Mouse (Mus musculus) hindbrain, embryonic 12.5 days (tissue): ENCODE results near the gene Tmem104. TPM values are rescaled to one million over a fixed set of nuclear protein-coding genes. Genes with fewer than 3 reads are reported as not detected.

ENCODE experiments used
- ATAC-seq: fragments of 200-750 bp; cut with Nextera tagmentation; 2 replicates; pipeline ENCODE4 v1.8.0; 2017; ENCODE audit warnings: moderate TSS enrichment; ENCODE audit not compliant: low FRiP score
- H3K27ac ChIP-seq: fragments of 300-500 bp; sonication (generic); 2 replicates; pipeline ENCODE4 v1.5.1; 2016; ENCODE audit warnings: mild to moderate bottlenecking
- H3K27me3 ChIP-seq: fragments of 300-500 bp; sonication (generic); 2 replicates; pipeline ENCODE4 v1.6.1; 2016; ENCODE audit warnings: mild to moderate bottlenecking
- H3K36me3 ChIP-seq: fragments of 300-500 bp; sonication (generic); 2 replicates; pipeline ENCODE4 v1.6.1; 2016; ENCODE audit warnings: mild to moderate bottlenecking
- H3K4me1 ChIP-seq: fragments of 300-500 bp; sonication (generic); 2 replicates; pipeline ENCODE4 v1.6.1; 2016
- H3K4me2 ChIP-seq: fragments of 300-500 bp; sonication (generic); replicated peaks from 2 replicates; pipeline ENCODE4 v1.6.1; 2016; ENCODE audit warnings: mild to moderate bottlenecking
- H3K4me3 ChIP-seq: fragments of 300-500 bp; sonication (generic); 2 replicates; pipeline ENCODE4 v1.5.1; 2016; ENCODE audit warnings: mild to moderate bottlenecking
- H3K9ac ChIP-seq: fragments of 300-500 bp; sonication (generic); 2 replicates; pipeline ENCODE4 v1.6.1; 2016; ENCODE audit warnings: mild to moderate bottlenecking, moderate library complexity
- H3K9me3 ChIP-seq: fragments of 300-500 bp; sonication (generic); replicated peaks from 2 replicates; pipeline ENCODE4 v1.6.1; 2016; ENCODE audit warnings: mild to moderate bottlenecking
- WGBS: fragments of 180-500 bp; shearing (Covaris S2); methylation state at CpG from one replicate; pipeline ENCODE4 v1.1.7; 2016; 5-methylcytosine and 5-hydroxymethylcytosine counted together
- polyA plus RNA-seq: library from polyadenylated mRNA; unstranded; fragments of >200 nt; fragmentation: Nextera tagmentation; extraction: Ambion mirVana; gene quantifications from 2 replicates; pipeline ENCODE4 v1.2.1, GENCODE M21; 2016

Gene Tmem104
- polyA plus RNA-seq, 1 experiment from 2014 or later, result 10.4 TPM

DNA sequence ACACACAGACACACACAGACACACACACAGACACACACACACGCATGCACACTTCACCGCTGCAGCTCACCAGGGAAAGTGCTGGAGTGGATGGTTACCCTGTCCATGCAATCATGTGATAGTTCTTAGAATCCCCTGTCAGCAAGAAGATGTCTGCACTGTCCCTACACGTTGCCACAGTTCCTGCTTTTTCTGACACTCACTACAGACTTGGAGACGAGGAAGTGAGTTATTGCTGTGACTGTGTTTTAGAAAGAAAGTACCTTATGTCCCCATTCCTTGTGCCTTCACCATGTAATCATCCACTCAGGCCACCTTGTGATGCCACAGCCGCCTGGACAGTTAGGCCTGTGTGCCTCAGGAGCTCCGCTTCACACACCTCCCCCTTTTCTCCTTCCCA, 2.0 kb downstream of the Tmem104 start:
- no peak overlapping the region for H3K4me3 ChIP-seq
- 90% methylated on average over 6 of the region's 6 CpGs for WGBS
- H3K4me1 ChIP-seq, result peaks cover 18% of the 10 kb centered on the region
- ATAC-seq, result no peak
- no peak overlapping the region for H3K27ac ChIP-seq
- no peak overlapping the region for H3K9ac ChIP-seq
- no peaks in the 10 kb centered on the region for H3K27me3 ChIP-seq
- no peak overlapping the region for H3K4me2 ChIP-seq
- H3K9me3 ChIP-seq, result no peaks in the 10 kb centered on the region
- H3K36me3 ChIP-seq, result peaks cover 4% of the 10 kb centered on the region; the same call in 1 of the 2 replicates

DNA sequence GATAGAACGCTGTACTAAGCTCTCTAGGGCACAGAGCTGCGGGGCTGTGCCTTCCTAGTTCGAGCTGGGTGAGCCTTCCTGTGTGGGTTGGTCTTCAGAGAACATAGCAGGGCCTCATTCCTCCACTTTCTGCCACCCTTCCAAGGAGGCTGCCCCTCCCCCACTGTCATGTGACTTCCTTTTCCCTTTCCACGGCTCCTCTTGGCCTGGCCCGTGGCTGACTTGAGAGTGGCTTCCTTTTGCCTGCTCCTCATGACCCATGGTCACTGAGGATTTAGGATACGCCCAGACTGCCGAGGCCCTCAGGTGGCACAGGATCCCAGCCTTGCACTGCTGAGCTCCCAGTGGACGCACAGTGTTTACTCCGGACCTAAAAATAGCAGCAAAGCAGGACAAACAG, 4.9 kb downstream of the Tmem104 start:
- WGBS, result 75% methylated on average over 9 of the region's 9 CpGs
- Histone ChIP-seq H3K9ac (no peak overlapping the region), H3K9me3 (no peaks in the 10 kb centered on the region), H3K27ac (no peak overlapping the region), H3K4me3 (no peak overlapping the region), H3K27me3 (no peaks in the 10 kb centered on the region; the same call in 1 of the 2 replicates), H3K4me1 (peaks cover 9% of the 10 kb centered on the region), H3K36me3 (peaks cover 4% of the 10 kb centered on the region; the same call in 1 of the 2 replicates), H3K4me2 (no peak overlapping the region)
- ATAC-seq, result no peak

DNA sequence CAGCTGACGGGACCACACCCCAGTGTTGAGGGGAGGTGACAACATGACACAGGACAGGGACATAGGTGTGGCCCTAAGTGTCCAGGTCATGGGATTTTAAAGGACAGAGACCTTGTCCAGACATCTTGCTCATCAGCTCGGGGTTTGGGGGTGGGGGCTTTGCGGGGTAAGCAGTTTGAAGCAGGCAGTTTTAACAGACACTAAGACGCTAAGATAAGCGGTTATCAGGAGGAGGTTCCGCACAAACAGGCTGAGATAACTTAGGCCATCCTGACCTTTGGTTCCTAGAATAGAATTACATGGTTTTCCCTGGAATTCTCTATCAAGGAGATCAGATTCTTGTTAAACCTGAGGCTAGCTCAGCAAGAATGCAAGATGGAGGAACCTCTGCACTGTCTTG, 7.4 kb downstream of the Tmem104 start:
- Histone ChIP-seq H3K27me3 (no peaks in the 10 kb centered on the region; the same call in 1 of the 2 replicates), H3K9ac (no peak overlapping the region), H3K4me1 (peaks cover 7% of the 10 kb centered on the region), H3K4me2 (no peak overlapping the region), H3K27ac (no peak overlapping the region), H3K9me3 (no peaks in the 10 kb centered on the region), H3K4me3 (no peak overlapping the region), H3K36me3 (peaks cover 9% of the 10 kb centered on the region)
- WGBS, result 89% methylated on average over 6 of the region's 6 CpGs
- no peak for ATAC-seq

DNA sequence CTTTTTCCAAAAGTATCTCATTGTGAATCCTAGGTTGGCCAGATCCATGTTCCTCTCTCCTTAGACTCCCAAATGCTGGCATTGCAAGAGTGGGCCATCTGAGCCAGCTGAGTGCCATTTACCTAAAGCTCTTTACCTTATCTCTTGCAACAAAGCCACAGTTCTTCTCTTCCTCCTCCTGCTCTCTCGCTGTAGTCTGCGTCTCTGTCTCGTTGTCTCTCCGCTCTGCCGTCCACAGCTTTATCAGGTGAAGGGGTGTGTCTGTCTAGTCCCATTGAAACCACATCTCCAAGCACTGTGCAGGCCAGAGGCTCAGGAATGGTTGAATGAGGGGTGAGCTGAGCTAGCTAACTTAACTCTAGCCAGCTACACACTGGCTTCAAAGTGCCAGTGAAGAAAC, 8.6 kb downstream of the Tmem104 start:
- Histone ChIP-seq H3K9ac (no peak overlapping the region), H3K9me3 (no peaks in the 10 kb centered on the region), H3K4me1 (peaks cover 7% of the 10 kb centered on the region), H3K4me3 (no peak overlapping the region), H3K27ac (no peak overlapping the region), H3K27me3 (no peaks in the 10 kb centered on the region; the same call in 1 of the 2 replicates), H3K36me3 (peaks cover 9% of the 10 kb centered on the region), H3K4me2 (no peak overlapping the region)
- WGBS, result 91% methylated on average over 5 of the region's 5 CpGs
- no peak for ATAC-seq

DNA sequence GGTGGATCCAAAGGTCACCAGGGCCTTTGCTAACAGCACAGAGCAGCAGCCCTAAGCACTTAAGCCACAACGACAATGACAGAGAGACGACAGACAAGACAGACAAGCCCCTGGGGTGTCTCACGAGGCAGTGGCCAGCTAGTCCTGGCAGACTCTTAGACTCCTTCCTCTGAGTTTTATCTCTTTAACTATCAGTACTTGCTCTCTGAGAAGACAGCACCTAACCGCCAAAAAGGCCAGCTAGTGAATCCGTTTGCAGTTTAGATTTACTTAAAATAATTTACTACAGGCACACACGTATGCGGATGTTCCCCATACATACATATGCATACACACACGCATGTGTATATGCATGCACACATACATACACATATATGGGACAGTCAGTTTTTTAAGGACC, 10.3 kb downstream of the Tmem104 start:
- Histone ChIP-seq H3K4me3 (no peak overlapping the region), H3K27ac (no peak overlapping the region), H3K36me3 (peaks cover 18% of the 10 kb centered on the region), H3K4me1 (peaks cover 10% of the 10 kb centered on the region), H3K9me3 (no peaks in the 10 kb centered on the region), H3K27me3 (no peaks in the 10 kb centered on the region; the same call in none of the 2 replicates), H3K9ac (no peak overlapping the region), H3K4me2 (no peak overlapping the region)
- WGBS, result 78% methylated on average over 8 of the region's 8 CpGs
- no peak for ATAC-seq

DNA sequence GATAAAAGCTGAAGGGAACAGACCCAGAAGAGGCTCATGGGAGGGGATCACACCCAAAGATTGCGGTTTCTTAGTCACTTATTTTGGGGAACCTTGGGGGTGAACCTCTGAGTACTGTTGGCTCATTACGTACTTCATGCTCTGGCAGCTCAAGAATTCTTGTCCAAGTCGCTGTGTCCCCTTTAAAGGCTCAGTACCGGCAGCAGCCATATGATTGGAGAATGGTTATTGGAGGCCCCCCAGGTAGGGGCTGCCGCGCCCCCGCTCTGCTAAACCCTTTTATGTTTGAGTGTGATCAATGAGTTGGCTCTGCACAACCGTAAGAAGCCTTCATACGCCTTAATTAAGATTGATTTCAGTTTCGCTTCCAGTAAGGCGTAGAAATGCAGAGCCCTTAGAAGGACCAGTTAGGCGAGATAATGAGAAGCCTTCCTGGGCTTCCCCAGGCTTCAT, 11.7 kb downstream of the Tmem104 start:
- H3K27me3 ChIP-seq, result no peaks in the 10 kb centered on the region; the same call in none of the 2 replicates
- H3K36me3 ChIP-seq, result peaks cover 18% of the 10 kb centered on the region
- WGBS, result 42% methylated on average over 12 of the region's 12 CpGs
- no peak overlapping the region for H3K4me3 ChIP-seq
- H3K4me2 ChIP-seq, result no peak overlapping the region
- ATAC-seq, result no peak
- no peaks in the 10 kb centered on the region for H3K9me3 ChIP-seq
- H3K9ac ChIP-seq, result no peak overlapping the region
- peaks cover 14% of the 10 kb centered on the region for H3K4me1 ChIP-seq
- no peak overlapping the region for H3K27ac ChIP-seq

DNA sequence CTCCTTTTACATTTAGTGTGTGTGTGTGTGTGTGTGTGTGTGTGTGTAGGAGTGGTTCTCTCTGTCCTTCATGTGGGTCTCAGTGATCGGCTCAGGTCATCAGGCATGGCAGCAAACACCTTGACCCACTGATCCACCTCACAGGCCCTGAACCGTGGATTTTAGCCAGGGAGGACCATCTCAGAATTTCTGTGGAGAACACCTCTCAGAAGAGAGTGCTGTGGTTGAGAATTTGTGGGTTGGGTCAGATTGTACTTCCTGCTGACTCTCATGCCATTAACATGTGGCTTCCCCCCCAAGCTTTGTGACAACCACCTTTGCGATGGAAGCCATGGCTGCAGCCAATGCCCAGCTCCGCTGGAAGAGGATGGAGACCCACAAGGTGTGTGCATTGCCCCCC, 13.2 kb downstream of the Tmem104 start:
- peaks cover 14% of the 10 kb centered on the region for H3K4me1 ChIP-seq
- H3K4me2 ChIP-seq, result no peak overlapping the region
- no peak overlapping the region for H3K9ac ChIP-seq
- peaks cover 22% of the 10 kb centered on the region for H3K36me3 ChIP-seq
- no peak overlapping the region for H3K27ac ChIP-seq
- H3K4me3 ChIP-seq, result no peak overlapping the region
- H3K9me3 ChIP-seq, result no peaks in the 10 kb centered on the region
- WGBS, result 93% methylated on average over 4 of the region's 4 CpGs
- no peak for ATAC-seq
- no peaks in the 10 kb centered on the region; the same call in 1 of the 2 replicates for H3K27me3 ChIP-seq

DNA sequence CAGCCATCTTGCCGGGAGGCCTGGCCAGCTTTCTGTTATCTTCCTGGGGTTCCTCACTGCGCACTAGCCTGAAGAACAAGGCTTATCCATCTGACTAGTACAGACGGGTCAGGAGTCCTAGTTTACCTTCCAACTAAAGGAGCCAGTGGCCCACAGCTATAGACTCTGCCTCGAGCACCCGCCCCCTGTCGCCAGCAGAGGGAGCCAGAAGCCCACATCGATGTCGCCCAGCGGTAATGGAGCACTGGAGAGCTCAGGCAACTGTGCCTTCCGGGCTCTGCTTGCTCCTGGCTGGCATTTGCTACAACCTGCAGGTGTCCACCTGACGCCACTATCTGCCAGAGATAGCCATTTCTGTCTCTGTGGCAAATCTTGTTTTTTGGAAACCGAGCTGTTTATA, 15.0 kb downstream of the Tmem104 start:
- no peak overlapping the region for H3K9ac ChIP-seq

DNA sequence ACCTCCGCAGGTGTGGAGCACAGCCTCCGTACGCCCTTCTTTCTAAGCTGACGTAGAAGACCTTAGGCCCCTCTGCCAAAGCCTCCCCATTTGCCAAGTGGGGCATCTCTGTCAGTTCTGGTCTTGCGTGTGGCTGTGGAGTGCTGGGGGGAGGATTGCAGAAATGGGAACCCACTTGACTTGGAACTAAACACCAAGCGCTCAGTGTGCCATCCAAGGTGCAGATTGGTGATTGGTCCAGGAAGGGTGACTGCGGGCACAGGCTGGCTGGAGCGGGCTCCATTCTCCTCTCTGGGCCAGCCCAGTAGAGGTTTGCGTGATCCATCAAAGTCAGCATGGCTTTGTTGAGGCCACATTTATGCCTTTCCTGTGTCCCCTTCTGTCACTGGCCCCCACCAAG, 15.5 kb downstream of the Tmem104 start:
- 87% methylated on average over 9 of the region's 9 CpGs for WGBS

More for the DNA sequence above, 15.0 kb downstream of the Tmem104 start:
- Histone ChIP-seq H3K27ac (no peak overlapping the region), H3K36me3 (peaks cover 22% of the 10 kb centered on the region), H3K4me3 (no peak overlapping the region), H3K4me2 (no peak overlapping the region), H3K27me3 (no peaks in the 10 kb centered on the region; the same call in 1 of the 2 replicates), H3K9me3 (no peaks in the 10 kb centered on the region), H3K4me1 (peaks cover 18% of the 10 kb centered on the region)
- ATAC-seq, result peak; percentile 53; the same call in 1 of the 2 replicates
- 15% methylated on average over 12 of the region's 12 CpGs for WGBS

DNA sequence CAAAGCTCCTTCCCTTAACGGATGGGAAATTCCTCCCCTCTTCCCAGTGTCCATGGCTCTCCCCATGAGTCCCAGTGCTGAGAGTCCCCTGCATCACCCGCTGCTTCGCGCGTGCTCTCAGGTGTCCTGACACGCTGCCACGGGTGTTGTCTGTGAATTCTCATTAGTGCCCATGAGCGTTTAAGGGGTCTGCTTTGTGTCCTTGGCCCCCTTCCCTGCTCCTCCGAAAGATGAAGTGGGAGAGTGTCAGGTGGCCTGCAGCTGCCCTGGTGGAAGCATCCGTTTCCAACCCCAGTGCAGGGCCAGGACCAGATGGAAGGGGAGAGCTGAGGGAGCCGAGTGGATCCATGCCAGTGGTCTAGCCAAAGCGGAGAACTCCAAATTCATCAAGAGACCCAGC, 20.8 kb downstream of the Tmem104 start:
- no peak overlapping the region for H3K4me2 ChIP-seq
- H3K27ac ChIP-seq, result no peak overlapping the region
- WGBS, result 69% methylated on average over 12 of the region's 12 CpGs
- H3K9ac ChIP-seq, result no peak overlapping the region
- peaks cover 8% of the 10 kb centered on the region for H3K36me3 ChIP-seq
- H3K4me1 ChIP-seq, result peaks cover 39% of the 10 kb centered on the region
- ATAC-seq, result no peak
- no peak overlapping the region for H3K4me3 ChIP-seq
- no peaks in the 10 kb centered on the region for H3K9me3 ChIP-seq
- H3K27me3 ChIP-seq, result no peaks in the 10 kb centered on the region; the same call in 1 of the 2 replicates

More for the DNA sequence above, 15.5 kb downstream of the Tmem104 start:
- Histone ChIP-seq H3K4me3 (no peak overlapping the region), H3K9me3 (no peaks in the 10 kb centered on the region), H3K4me2 (no peak overlapping the region), H3K27ac (no peak overlapping the region), H3K27me3 (no peaks in the 10 kb centered on the region; the same call in 1 of the 2 replicates), H3K4me1 (peaks cover 19% of the 10 kb centered on the region), H3K36me3 (peaks cover 20% of the 10 kb centered on the region), H3K9ac (no peak overlapping the region)
- ATAC-seq, result no peak

DNA sequence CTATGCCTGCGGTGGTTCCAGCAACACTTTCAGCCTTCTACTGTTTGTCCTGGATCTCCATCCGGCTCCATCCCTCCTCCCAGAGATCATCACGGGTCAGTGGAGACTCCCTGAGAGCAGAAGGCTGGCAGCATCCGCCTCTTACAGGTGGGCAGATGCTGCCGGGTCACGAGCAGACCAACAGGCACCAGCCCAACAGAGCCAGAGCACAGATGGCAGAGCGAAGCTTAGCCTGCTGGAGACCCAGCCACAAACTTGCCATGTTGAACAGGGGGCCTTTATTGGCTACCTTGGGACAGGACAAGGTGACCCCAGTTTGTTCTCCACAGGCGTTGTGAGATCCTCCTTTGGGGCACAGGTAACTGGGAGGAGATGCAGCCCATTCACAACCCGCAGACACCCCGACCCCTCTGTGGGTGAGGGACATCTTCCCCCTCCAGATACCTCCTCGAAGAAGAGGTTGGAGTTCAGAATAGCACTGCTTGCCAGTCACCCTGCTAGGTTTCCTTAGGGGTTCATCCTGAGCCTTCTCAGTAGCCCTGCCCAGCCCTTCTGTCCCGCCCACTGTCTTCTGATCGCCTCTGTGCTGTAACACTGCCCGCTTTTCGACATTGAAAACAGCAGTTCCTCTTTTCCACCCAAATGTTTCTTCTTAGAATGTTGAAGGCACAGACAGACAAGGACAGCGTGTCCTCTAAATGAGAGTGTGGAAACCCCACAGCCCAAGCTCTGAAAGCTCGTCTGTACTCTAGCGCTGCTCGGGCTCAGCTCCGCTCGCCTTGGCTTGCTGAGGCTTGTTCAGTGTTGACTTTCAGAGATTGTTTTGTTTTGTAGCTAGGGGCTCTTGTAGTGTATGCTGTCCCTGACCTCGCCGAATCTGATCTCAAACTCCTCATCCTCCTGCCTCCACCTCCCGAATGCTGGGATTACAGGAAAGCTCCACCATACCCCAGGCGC, 21.8 kb downstream of the Tmem104 start:
- Histone ChIP-seq H3K4me3 (no peak overlapping the region), H3K9me3 (no peaks in the 10 kb centered on the region), H3K4me1 (peaks cover 42% of the 10 kb centered on the region), H3K36me3 (peaks cover 8% of the 10 kb centered on the region), H3K27me3 (no peaks in the 10 kb centered on the region; the same call in 1 of the 2 replicates), H3K27ac (no peak overlapping the region), H3K4me2 (no peak overlapping the region), H3K9ac (peak overlapping the region; percentile 23; the same call in 1 of the 2 replicates)
- 78% methylated on average over 25 of the region's 25 CpGs for WGBS
- no peak for ATAC-seq

DNA sequence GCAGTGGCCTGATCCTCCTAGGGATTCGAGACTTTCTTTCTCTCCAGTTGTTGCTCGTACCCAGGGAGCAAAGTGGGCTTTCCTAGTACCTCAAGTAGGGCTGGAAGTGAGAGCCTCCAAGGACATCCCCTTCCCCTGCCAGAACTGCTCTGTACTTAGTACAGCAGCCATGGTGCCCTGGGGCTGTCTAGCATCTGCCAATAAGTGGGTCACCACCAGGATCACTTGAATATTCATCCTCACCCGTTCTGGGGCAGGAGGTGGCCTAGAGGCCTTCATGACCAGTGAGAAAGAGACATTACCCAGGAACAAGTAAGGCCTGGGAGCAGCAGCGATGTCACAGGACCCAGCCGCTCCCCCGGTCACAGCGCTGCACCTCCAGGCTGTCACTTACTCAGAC, 22.7 kb downstream of the Tmem104 start:
- ATAC-seq, result no peak
- WGBS, result 78% methylated on average over 7 of the region's 7 CpGs
- H3K27me3 ChIP-seq, result no peaks in the 10 kb centered on the region; the same call in 1 of the 2 replicates

More for the DNA sequence above, 22.7 kb downstream of the Tmem104 start:
- Histone ChIP-seq H3K4me3 (no peak overlapping the region), H3K9ac (no peak overlapping the region), H3K4me2 (no peak overlapping the region), H3K27ac (no peak overlapping the region), H3K4me1 (peaks cover 45% of the 10 kb centered on the region), H3K9me3 (no peaks in the 10 kb centered on the region), H3K36me3 (peaks cover 7% of the 10 kb centered on the region)
